Mouse (Mus musculus) gonadal fat pad, adult 2 months (tissue): ENCODE results near the gene Stat5a. TPM values are rescaled to one million over a fixed set of nuclear protein-coding genes. Genes with fewer than 3 reads are reported as not detected.

ENCODE experiments used
- DNase-seq: peaks from one replicate; pipeline ENCODE4 v3.0.0-alpha.2; 2012; ENCODE audit warnings: low read depth
- polyA plus RNA-seq: library from polyadenylated mRNA; depleted of rRNA; stranded (reverse); fragments of >200 nt; gene quantifications from 2 replicates; pipeline ENCODE4 v1.2.3, GENCODE M21; 2012

Gene Stat5a
- polyA plus RNA-seq, 1 experiment = 51.7 TPM

DNA sequence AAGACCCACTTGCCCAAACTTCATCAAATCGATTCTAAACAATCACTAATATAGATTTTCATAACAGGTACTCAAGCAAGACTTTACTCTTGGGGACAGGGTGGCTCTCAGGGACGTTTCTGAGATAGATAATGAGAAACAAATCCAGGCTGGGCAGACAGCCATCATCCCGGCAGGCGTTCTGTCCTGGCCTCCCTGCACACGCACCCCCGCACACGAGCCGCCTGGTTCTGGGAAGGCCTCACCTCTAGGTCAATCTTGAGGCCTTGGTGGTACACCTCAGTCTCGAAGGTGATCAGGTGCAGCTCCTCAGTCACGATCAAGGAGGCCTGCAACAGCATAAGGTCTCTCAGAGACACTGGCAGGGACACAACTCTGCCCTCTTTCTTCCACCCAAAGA lies 36.9 kb downstream of the Stat5a start:
- DNase-seq = no peak

GRCm38 (mm10) chr11:100897294-100898231 lies 38.4 kb downstream of the Stat5a start:
- DNase-seq = no peak

DNA sequence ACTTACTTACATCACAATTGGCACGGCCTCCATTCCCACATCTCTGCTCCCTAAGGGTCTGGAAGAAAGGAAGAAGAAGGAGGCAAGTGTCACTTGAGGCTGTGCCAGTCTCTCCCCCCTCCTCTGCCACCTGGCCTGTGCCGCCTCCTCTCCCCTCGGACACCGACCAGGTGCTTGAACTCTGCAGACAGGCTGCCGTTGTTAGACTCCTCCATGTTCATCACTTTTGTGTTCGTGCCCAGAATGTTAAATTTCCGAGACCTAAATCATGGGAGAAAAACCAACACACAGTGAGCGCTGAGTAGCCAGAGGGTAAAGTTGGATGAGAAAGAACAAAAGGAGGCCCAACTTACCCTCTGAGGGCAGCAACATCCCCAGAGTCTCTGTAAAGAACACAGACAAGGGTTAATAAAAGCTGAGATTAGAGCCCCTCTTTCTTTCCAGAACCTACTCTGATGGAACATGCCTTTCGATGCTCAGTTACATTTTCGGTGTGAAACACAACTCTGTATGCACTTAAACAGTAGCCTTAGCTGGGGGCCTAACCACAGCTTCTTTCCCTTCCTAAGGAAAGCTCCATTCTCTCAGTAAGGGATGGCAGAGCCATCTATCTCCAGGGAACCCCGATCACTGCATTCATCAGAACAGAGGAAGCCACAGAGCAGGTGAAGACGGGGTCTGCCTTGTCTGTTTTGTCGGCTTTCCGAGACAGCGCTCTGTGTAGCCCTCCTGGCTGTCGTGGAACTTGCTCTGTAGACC lies 39.5 kb downstream of the Stat5a start:
- no peak for DNase-seq

DNA sequence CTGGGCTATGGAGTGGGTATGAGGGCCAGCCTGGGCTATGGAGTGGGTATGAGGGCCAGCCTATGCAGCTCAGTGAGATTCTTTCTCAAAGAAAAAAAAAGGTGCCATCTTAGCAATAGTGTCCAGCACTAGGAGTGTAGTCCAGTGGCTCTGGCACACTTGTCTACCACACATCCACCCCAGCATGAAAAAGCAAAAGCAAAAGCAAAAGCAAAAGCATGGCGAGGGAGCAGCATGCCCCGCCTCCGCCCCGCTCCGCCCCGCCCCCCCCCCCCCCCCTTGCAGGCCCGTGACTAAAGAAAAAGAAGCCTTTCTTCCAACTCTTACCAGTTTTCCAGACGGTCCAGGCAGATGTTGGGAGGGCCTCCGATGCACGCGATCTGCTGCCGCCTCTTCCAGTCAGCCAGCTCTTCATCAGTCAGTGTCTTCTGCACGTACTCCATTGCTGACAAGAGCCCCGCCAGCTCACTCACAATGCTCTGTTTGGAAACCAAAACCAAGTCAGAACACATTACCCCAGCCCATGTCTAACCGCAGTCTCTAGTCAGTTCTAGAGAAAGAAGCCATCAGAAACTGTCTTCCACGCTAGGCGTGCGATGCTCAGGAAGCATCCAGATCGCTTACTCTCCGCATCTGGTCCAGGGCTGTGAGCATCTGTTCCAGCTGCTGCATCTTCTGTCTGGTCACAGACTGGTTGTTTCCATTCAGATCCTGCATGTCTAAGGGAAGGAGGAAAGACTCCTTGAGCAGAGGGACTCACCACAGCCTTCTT lies 45.6 kb downstream of the Stat5a start:
- no peak for DNase-seq

DNA sequence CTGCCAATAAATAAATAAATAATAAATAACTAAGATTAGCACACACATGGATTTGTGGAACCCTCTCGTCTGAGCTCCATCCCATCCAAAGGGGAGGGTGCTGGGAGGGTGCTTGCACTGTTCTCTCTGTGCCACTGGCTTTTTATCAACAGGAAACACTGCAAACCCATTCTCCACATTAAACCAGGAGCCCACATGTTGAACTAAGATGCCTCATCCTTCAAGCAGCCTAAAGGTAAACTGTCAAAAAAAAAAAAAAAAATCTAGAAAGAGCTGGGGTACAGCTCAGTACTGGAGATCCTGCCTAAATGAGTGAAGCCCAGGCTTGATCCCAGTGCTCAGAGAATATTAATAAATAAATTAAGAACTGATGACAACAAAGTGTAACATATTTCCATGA lies 46.8 kb downstream of the Stat5a start:
- DNase-seq = no peak

GRCm38 (mm10) chr11:100906885-100907284 lies 47.7 kb downstream of the Stat5a start:
- DNase-seq = no peak

GRCm38 (mm10) chr11:100908112-100908511 lies 49.0 kb downstream of the Stat5a start:
- no peak for DNase-seq

GRCm38 (mm10) chr11:100908567-100908966 lies 49.4 kb downstream of the Stat5a start:
- no peak for DNase-seq

DNA sequence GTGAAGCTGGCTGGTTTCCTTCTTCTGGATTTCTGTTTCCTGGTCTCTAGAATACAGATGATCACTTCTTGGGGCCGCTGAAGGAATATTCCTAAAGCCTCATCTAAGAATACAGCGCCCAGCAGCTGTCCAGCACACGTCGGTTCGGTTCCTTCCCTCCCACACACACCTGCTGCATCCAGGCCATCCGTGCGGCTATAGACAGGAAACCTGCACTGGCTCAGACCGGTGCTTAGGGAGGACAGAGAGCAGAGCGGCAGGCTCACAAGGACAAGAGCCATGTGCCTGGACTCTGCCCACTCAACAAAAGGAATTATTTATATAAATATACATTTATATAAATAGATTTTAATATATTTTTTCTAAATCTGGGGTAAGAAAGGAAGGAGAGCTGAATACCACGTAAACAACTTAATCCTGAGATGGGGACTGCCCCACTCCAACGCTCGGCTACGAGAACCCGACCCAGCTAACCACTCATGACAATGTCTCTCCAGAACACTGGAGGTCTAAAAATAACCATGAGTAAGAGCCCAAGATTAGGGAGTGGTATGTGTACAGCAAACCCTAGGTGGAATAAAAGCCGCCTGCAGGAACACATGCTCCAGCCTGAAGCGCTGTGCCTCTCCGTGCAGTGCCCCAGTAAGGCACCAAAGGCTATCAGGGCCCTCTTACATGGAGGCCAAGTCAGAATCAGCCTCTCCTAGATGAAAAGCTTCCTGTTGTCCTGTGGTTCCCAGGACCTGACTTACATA lies 53.4 kb downstream of the Stat5a start:
- no peak for DNase-seq

- DNase-seq = no peak
Measured at GRCm38 (mm10) chr11:100914415-100914814, 55.3 kb downstream of the Stat5a start.

DNA sequence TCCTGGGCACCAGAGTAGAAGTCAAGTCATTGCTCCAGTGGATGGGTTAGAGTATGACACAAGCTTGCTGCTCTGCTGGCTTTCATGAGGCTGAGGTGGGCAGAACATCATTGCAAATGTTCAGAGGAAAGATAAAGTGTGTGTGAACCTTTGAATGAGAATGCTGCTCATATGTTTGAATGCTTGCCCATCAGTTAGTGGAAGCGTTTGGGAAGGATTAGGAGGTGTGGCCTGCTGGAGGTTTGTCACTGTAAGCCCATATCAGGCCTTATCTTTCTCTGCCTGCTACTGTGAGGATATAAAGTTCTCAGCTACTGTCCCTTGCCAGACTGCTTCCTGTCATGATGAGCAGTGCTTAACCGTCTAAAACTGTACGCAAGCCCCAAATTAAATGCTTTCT lies 55.9 kb downstream of the Stat5a start:
- no peak for DNase-seq

- DNase-seq = no peak
Measured at GRCm38 (mm10) chr11:100916432-100916971, 57.4 kb downstream of the Stat5a start.

DNA sequence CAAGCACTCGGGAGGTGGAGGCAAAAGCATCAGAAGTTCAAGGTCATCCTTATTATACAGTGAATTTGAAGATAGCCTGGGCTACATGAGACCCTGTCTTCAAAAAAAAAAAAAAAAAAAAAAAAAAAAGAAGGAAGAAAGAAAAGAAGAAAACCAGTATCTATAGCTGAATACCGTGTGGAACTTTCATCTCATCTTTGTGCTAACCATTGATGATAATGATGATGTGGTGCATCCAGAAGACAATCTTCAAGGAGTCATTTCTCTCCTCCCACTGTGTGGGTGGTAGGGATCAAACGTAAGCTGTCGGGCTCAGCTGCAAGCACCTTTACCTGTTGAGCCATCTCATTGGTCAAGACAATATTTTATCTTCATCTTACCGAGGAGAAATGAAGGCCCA lies 58.9 kb downstream of the Stat5a start:
- DNase-seq = no peak

GRCm38 (mm10) chr11:100920887-100921624 lies 61.9 kb downstream of the Stat5a start:
- DNase-seq = no peak

GRCm38 (mm10) chr11:100924386-100924919 lies 65.3 kb downstream of the Stat5a start:
- DNase-seq = no peak

- no peak for DNase-seq
Measured at GRCm38 (mm10) chr11:100927386-100927785, 68.2 kb downstream of the Stat5a start.

DNA sequence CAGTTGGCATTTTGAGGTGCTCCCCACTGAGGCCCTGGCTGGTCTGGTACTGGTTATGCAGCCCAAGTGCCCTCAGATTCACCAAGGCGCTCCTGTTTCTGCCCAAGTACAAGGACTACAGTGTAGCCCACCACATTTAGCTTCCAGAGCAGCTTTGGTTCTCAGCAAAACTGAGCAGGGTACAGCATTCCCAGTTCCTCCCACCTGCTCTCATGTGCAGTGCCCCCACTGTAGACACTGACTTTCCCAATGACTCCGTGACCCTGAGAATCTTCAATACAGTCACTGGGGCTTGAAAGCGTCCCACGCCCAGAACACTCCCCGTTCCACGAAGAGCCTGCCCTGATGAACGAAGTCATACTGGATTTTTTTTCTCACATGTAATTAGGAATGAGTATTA lies 71.5 kb downstream of the Stat5a start:
- DNase-seq = no peak

- no peak for DNase-seq
Measured at GRCm38 (mm10) chr11:100931254-100931921, 72.2 kb downstream of the Stat5a start.
